Mouse (Mus musculus): ENCODE results near the gene Kcmf1. TPM values are rescaled to one million over a fixed set of nuclear protein-coding genes. Genes with fewer than 3 reads are reported as not detected.

Kcmf1 gene
- total RNA-seq (2021), result 100 to 1,000 TPM; 150 TPM
- long read RNA-seq, experiment 1, transcript Kcmf1-201 (7 exons, 3,251 nt), result major isoform, 74 of 163 reads
- long read RNA-seq, experiment 1, partial matches to known transcripts, result 66 of 163 reads
- long read RNA-seq, experiment 1, other reads (novel, unspliced or antisense), result 19 of 163 reads
- long read RNA-seq, experiment 2, transcript Kcmf1-201 (7 exons, 3,251 nt), result major isoform, 108 of 210 reads
- long read RNA-seq, experiment 2, partial matches to known transcripts, result 74 of 210 reads
- long read RNA-seq, experiment 2, other reads (novel, unspliced or antisense), result 24 of 210 reads

- intact Hi-C loops (cut with DNase I), result no loop called here
- DNase-seq, result peak; percentile 74 to 75
Observed at GRCm38 (mm10) chr6:72899781-72900681, at the start of gene Kcmf1. Gene Kcmf1, minus strand, starts transcription at chr6:72899979.

- DNase-seq, result no peak
- intact Hi-C loops (cut with DNase I), result no loop called here
Observed at GRCm38 (mm10) chr6:72949161-72949756, 49.5 kb upstream of the Kcmf1 start.

- no peak for DNase-seq
- intact Hi-C loops (cut with DNase I), result no loop called here
Observed at GRCm38 (mm10) chr6:72948392-72948791, 48.6 kb upstream of the Kcmf1 start.

GRCm38 (mm10) chr6:72947960-72948359 lies 48.2 kb upstream of the Kcmf1 start:
- no peak for DNase-seq
- intact Hi-C loops (cut with DNase I), result no loop called here

- intact Hi-C loops (cut with DNase I), result loop anchor here (2.0 to 5.0 kb wide), 2 partner anchors 70 to 287 kb away; no protein-coding TSS in a partner anchor
- DNase-seq, result peak in 1 of 2 experiments; percentile 45
Observed at GRCm38 (mm10) chr6:72940493-72940892, 40.7 kb upstream of the Kcmf1 start.

- DNase-seq, result no peak
- intact Hi-C loops (cut with DNase I), result loop anchor here (5.0 kb wide), 1 partner anchor 214 kb away; no protein-coding TSS in a partner anchor
Observed at GRCm38 (mm10) chr6:72937859-72938258, 38.1 kb upstream of the Kcmf1 start.

GRCm38 (mm10) chr6:72937430-72937829 lies 37.7 kb upstream of the Kcmf1 start:
- DNase-seq, result no peak
- intact Hi-C loops (cut with DNase I), result loop anchor here (5.0 kb wide), 1 partner anchor 215 kb away; no protein-coding TSS in a partner anchor

- intact Hi-C loops (cut with DNase I), result no loop called here
- no peak for DNase-seq
Observed at GRCm38 (mm10) chr6:72932955-72933354, 33.2 kb upstream of the Kcmf1 start.

- DNase-seq, result no peak
- intact Hi-C loops (cut with DNase I), result no loop called here
Observed at GRCm38 (mm10) chr6:72931533-72931932, 31.8 kb upstream of the Kcmf1 start.

- DNase-seq, result no peak
- intact Hi-C loops (cut with DNase I), result no loop called here
Observed at GRCm38 (mm10) chr6:72929795-72930398, 30.1 kb upstream of the Kcmf1 start.

- intact Hi-C loops (cut with DNase I), result no loop called here
- peak; percentile 28 to 34 for DNase-seq
Observed at GRCm38 (mm10) chr6:72926755-72927482, 27.1 kb upstream of the Kcmf1 start.

GRCm38 (mm10) chr6:72926031-72926430 lies 26.3 kb upstream of the Kcmf1 start:
- DNase-seq, result no peak
- intact Hi-C loops (cut with DNase I), result no loop called here

- intact Hi-C loops (cut with DNase I), result no loop called here
Observed at GRCm38 (mm10) chr6:72923381-72923780, 23.6 kb upstream of the Kcmf1 start.

GRCm38 (mm10) chr6:72921081-72921480 lies 21.3 kb upstream of the Kcmf1 start:
- DNase-seq, result no peak
- intact Hi-C loops (cut with DNase I), result no loop called here

More at GRCm38 (mm10) chr6:72923381-72923780, 23.6 kb upstream of the Kcmf1 start:
- DNase-seq, result no peak

GRCm38 (mm10) chr6:72918510-72919033 lies 18.8 kb upstream of the Kcmf1 start:
- no peak for DNase-seq
- intact Hi-C loops (cut with DNase I), result no loop called here

- intact Hi-C loops (cut with DNase I), result no loop called here
- DNase-seq, result no peak
Observed at GRCm38 (mm10) chr6:72916330-72916729, 16.6 kb upstream of the Kcmf1 start.

GRCm38 (mm10) chr6:72914087-72914749 lies 14.4 kb upstream of the Kcmf1 start:
- no peak for DNase-seq
- intact Hi-C loops (cut with DNase I), result no loop called here

GRCm38 (mm10) chr6:72911261-72911660 lies 11.5 kb upstream of the Kcmf1 start:
- intact Hi-C loops (cut with DNase I), result no loop called here

More at GRCm38 (mm10) chr6:72911261-72911660, 11.5 kb upstream of the Kcmf1 start:
- DNase-seq, result no peak

Data from gastrocnemius, postnatal 36 days (tissue).